Mouse (Mus musculus): ENCODE results near the gene Abcc4.

The Abcc4 gene

GRCm38 (mm10) chr14:118437156-118437931 lies 268.7 kb downstream of the Abcc4 start:
- no peak for DNase-seq (ENCODE audit: low read depth in 1 of 2, low spot score in 2 of 2)

GRCm38 (mm10) chr14:118436791-118437155 lies 269.2 kb downstream of the Abcc4 start:
- no peak for DNase-seq (ENCODE audit: low read depth in 1 of 2, low spot score in 2 of 2)

- no peak for DNase-seq (ENCODE audit: low read depth in 1 of 2, low spot score in 2 of 2)
Observed at GRCm38 (mm10) chr14:118435676-118436330, 270.2 kb downstream of the Abcc4 start.

GRCm38 (mm10) chr14:118434842-118435241 lies 271.2 kb downstream of the Abcc4 start:
- DNase-seq (ENCODE audit: low read depth in 1 of 2, low spot score in 2 of 2), result no peak

GRCm38 (mm10) chr14:118433848-118434247 lies 272.2 kb downstream of the Abcc4 start:
- no peak for DNase-seq (ENCODE audit: low read depth in 1 of 2, low spot score in 2 of 2)

All from monocyte, adult 2 months (primary cell).